Mouse (Mus musculus) right cerebral cortex, postnatal 25 days (tissue): ENCODE measurements around the gene Zfp217.
A peak's percentile ranks its signal among the peaks of the same experiment; 100 is the strongest.
"Not testable (repeated sequence)": the region's sequence is repeated elsewhere in the genome, so short reads cannot be mapped to it uniquely, and the experiment has no call there.

Source experiments
- DNase-seq: peaks from one replicate; pipeline ENCODE4 v3.0.0; 2022

The Zfp217 gene

GRCm38 (mm10) chr2:170147661-170148153 is at the start of gene Zfp217:
Gene Zfp217, minus strand, starts transcription at chr2:170148103.
- no peak for DNase-seq

- DNase-seq = no peak
Observed at GRCm38 (mm10) chr2:170195542-170196089, 47.7 kb upstream of the Zfp217 start.

- DNase-seq = no peak
Observed at GRCm38 (mm10) chr2:170194845-170195244, 46.9 kb upstream of the Zfp217 start.

GRCm38 (mm10) chr2:170193850-170194249 is 45.9 kb upstream of the Zfp217 start:
- no peak for DNase-seq

GRCm38 (mm10) chr2:170193211-170193610 is 45.3 kb upstream of the Zfp217 start:
- DNase-seq = no peak

- DNase-seq = no peak
Observed at GRCm38 (mm10) chr2:170192731-170193149, 44.8 kb upstream of the Zfp217 start.

GRCm38 (mm10) chr2:170188721-170189120 is 40.8 kb upstream of the Zfp217 start:
- DNase-seq = no peak

- no peak for DNase-seq
Observed at GRCm38 (mm10) chr2:170185137-170185837, 37.4 kb upstream of the Zfp217 start.

- peak; percentile 65 for DNase-seq
Observed at GRCm38 (mm10) chr2:170184175-170184983, 36.5 kb upstream of the Zfp217 start.

GRCm38 (mm10) chr2:170183851-170184174 is 35.9 kb upstream of the Zfp217 start:
- DNase-seq = no peak

- no peak for DNase-seq
Observed at GRCm38 (mm10) chr2:170181862-170182261, 34.0 kb upstream of the Zfp217 start.

GRCm38 (mm10) chr2:170180769-170181168 is 32.9 kb upstream of the Zfp217 start:
- DNase-seq = not testable (repeated sequence)

GRCm38 (mm10) chr2:170179317-170179716 is 31.4 kb upstream of the Zfp217 start:
- DNase-seq = no peak

- no peak for DNase-seq
Observed at GRCm38 (mm10) chr2:170177323-170177722, 29.4 kb upstream of the Zfp217 start.

- no peak for DNase-seq
Observed at GRCm38 (mm10) chr2:170176284-170176926, 28.5 kb upstream of the Zfp217 start.

GRCm38 (mm10) chr2:170175661-170176150 is 27.8 kb upstream of the Zfp217 start:
- no peak for DNase-seq

- no peak for DNase-seq
Observed at GRCm38 (mm10) chr2:170175190-170175589, 27.3 kb upstream of the Zfp217 start.

GRCm38 (mm10) chr2:170169062-170169461 is 21.2 kb upstream of the Zfp217 start:
- DNase-seq = no peak

- DNase-seq = no peak
Observed at GRCm38 (mm10) chr2:170165649-170166048, 17.7 kb upstream of the Zfp217 start.

GRCm38 (mm10) chr2:170163671-170164462 is 16.0 kb upstream of the Zfp217 start:
- no peak for DNase-seq

GRCm38 (mm10) chr2:170159795-170160568 is 12.1 kb upstream of the Zfp217 start:
- DNase-seq = no peak
